Mouse (Mus musculus) stomach, postnatal 0 days (tissue): Measurements from ENCODE around the gene Lipc. TPM values are rescaled to one million over a fixed set of nuclear protein-coding genes. Genes with fewer than 3 reads are reported as not detected.
A peak's percentile ranks its signal among the peaks of the same experiment; 100 is the strongest.
"Not testable (repeated sequence)": the region's sequence is repeated elsewhere in the genome, so short reads cannot be mapped to it uniquely, and the experiment has no call there.

Source experiments
- ATAC-seq: fragments of 200-750 bp; cut with Nextera tagmentation; 2 replicates; pipeline ENCODE4 v1.8.0; 2017; ENCODE audit not compliant: low FRiP score, low TSS enrichment
- DNase-seq: peaks from one replicate; pipeline ENCODE4 v3.0.0-alpha.2; 2016; ENCODE audit warnings: low spot score
- H3K27ac ChIP-seq: fragments of 300-500 bp; sonication (generic); replicated peaks from 2 replicates; pipeline ENCODE4 v1.5.1; 2014; ENCODE audit warnings: mild to moderate bottlenecking, control low read depth
- H3K27me3 ChIP-seq: fragments of 300-500 bp; sonication (generic); 2 replicates; pipeline ENCODE4 v1.6.1; 2014; ENCODE audit warnings: low read length; ENCODE audit not compliant: control insufficient read depth, insufficient read depth
- H3K36me3 ChIP-seq: fragments of 300-500 bp; sonication (generic); 2 replicates; pipeline ENCODE4 v1.6.1; 2014; ENCODE audit warnings: low read length, mixed read lengths; ENCODE audit not compliant: control insufficient read depth, insufficient read depth
- H3K4me1 ChIP-seq: fragments of 300-500 bp; sonication (generic); replicated peaks from 2 replicates; pipeline ENCODE4 v1.6.1; 2014; ENCODE audit warnings: antibody characterized with exemption; ENCODE audit not compliant: control insufficient read depth, insufficient read depth
- H3K4me2 ChIP-seq: fragments of 300-500 bp; sonication (generic); replicated peaks from 2 replicates; pipeline ENCODE4 v1.6.1; 2014; ENCODE audit warnings: low read depth, mild to moderate bottlenecking, control low read depth, moderate library complexity
- H3K4me3 ChIP-seq: fragments of 300-500 bp; sonication (generic); 2 replicates; pipeline ENCODE4 v1.5.1; 2014; ENCODE audit warnings: low read depth, low read length, control low read depth
- H3K9ac ChIP-seq: fragments of 300-500 bp; sonication (generic); 2 replicates; pipeline ENCODE4 v1.6.1; 2014; ENCODE audit warnings: mild to moderate bottlenecking, low read length, control low read depth, mixed read lengths
- H3K9me3 ChIP-seq: fragments of 300-500 bp; sonication (generic); 2 replicates; pipeline ENCODE4 v1.6.1; 2016; ENCODE audit warnings: low read length; ENCODE audit not compliant: control insufficient read depth
- CTCF ChIP-seq: IDR thresholded peaks from 2 replicates; pipeline ENCODE4 v1.5.1; 2016; ENCODE audit warnings: antibody characterized with exemption, low read depth, mild to moderate bottlenecking, moderate library complexity
- EP300 ChIP-seq: optimal IDR thresholded peaks from 2 replicates; pipeline ENCODE3; 2016; ENCODE audit warnings: antibody characterized with exemption
- WGBS: fragments of 180-500 bp; shearing (Covaris S2); extraction: QIAGEN DNeasy Blood & Tissue Kit; methylation state at CpG from one replicate; pipeline ENCODE4 v1.1.7; 2014; 5-methylcytosine and 5-hydroxymethylcytosine counted together
- polyA plus RNA-seq: library from polyadenylated mRNA; unstranded; fragments of >200 nt; fragmentation: Nextera tagmentation; extraction: Ambion mirVana; gene quantifications from 2 replicates; pipeline ENCODE4 v1.2.1, GENCODE M21; 2015

Gene Lipc
- polyA plus RNA-seq, 1 experiment from 2014 or later, result 1.2 TPM

DNA sequence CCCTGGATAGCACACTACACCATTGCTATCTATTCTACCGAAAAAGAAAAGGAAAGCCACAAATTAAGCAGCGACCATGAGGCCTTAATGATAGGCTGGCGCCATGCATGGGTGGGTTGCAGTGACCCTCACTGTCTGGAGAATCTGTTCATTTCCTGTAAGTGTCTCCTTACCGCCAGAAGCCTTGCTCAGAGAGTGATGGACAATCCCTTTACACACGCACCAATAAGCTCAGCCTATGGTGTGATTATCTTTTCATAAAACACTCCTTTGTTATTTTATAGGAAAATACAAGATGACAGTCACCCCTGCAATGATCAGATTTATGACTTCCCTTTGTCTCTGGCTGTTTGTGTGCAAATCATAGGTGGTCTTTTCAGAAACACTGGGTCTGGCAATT is 92.8 kb downstream of the Lipc start:
- DNase-seq (no peak), ATAC-seq (no peak)
- WGBS, result 73% methylated on average over 5 of the region's 5 CpGs
- no peak overlapping the region for H3K4me2 ChIP-seq
- H3K27ac ChIP-seq, result no peak overlapping the region
- H3K9ac ChIP-seq, result no peak overlapping the region
- H3K27me3 ChIP-seq, result no peaks in the 10 kb centered on the region
- no peaks in the 10 kb centered on the region for H3K36me3 ChIP-seq
- 0 out of 2 replicates have a peak, but pooled peaks cover 2% of the 10 kb centered on the region for H3K4me1 ChIP-seq
- no peaks in the 10 kb centered on the region for H3K9me3 ChIP-seq
- TF ChIP-seq CTCF (no peak), EP300 (no peak)
- H3K4me3 ChIP-seq, result no peak overlapping the region

DNA sequence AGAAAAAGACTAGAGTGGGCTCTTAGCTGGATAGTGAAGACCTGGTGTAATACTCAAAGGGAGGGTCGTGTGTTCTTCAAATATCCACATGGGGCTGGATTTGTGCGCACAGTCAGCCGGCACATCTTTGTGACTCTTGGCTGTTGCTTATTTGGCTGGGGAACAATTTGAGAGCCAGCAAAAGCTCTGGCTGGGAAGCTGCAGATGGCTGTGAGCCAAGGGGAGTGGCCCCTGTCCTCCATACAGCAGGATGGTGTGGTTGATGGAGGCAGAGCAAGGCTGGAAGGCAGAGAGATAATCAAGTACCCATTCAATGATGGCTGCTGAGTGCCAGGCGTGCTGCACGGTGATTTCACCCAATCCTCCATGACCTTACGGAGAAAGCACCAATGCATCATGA is 96.2 kb downstream of the Lipc start:
- peak overlapping the region; percentile 45 for H3K27ac ChIP-seq
- H3K9me3 ChIP-seq, result no peaks in the 10 kb centered on the region
- WGBS, result 52% methylated on average over 6 of the region's 6 CpGs
- H3K27me3 ChIP-seq, result no peaks in the 10 kb centered on the region
- no peaks in the 10 kb centered on the region for H3K36me3 ChIP-seq
- DNase-seq, result peak; percentile 53
- H3K4me1 ChIP-seq, result no peaks in the 10 kb centered on the region
- H3K4me2 ChIP-seq, result no peak overlapping the region
- peak; percentile 32; the same call in 1 of the 2 replicates for ATAC-seq
- H3K4me3 ChIP-seq, result no peak overlapping the region
- H3K9ac ChIP-seq, result no peak overlapping the region
- TF ChIP-seq CTCF (no peak), EP300 (no peak)

GRCm38 (mm10) chr9:70854950-70855349 is 97.1 kb downstream of the Lipc start:
- Histone ChIP-seq H3K36me3 (no peaks in the 10 kb centered on the region), H3K27ac (peak overlapping the region; percentile 9), H3K4me2 (no peak overlapping the region), H3K9me3 (no peaks in the 10 kb centered on the region), H3K27me3 (no peaks in the 10 kb centered on the region), H3K9ac (no peak overlapping the region), H3K4me1 (no peaks in the 10 kb centered on the region), H3K4me3 (no peak overlapping the region)
- 64% methylated on average over 6 of the region's 6 CpGs for WGBS
- TF ChIP-seq CTCF (no peak), EP300 (no peak)
- peak; percentile 34 for ATAC-seq
- no peak for DNase-seq

- H3K9me3 ChIP-seq, H3K4me1 ChIP-seq, H3K4me2 ChIP-seq, ATAC-seq, DNase-seq, H3K27me3 ChIP-seq, H3K9ac ChIP-seq, H3K36me3 ChIP-seq, H3K4me3 ChIP-seq, H3K27ac ChIP-seq: not testable (repeated sequence)
- 85% methylated on average over 15 of the region's 15 CpGs for WGBS
These were observed 98.9 kb downstream of the Lipc start for GRCm38 (mm10) chr9:70853081-70853480.

- WGBS, result 59% methylated on average over 3 of the region's 3 CpGs
- Histone ChIP-seq H3K9me3 (no peaks in the 10 kb centered on the region), H3K4me1 (0 out of 2 replicates have a peak, but pooled peaks cover 4% of the 10 kb centered on the region), H3K4me3 (no peak overlapping the region), H3K9ac (no peak overlapping the region), H3K27me3 (no peaks in the 10 kb centered on the region), H3K36me3 (no peaks in the 10 kb centered on the region), H3K27ac (no peak overlapping the region), H3K4me2 (no peak overlapping the region)
- ATAC-seq (no peak), DNase-seq (no peak)
- no peak for TF ChIP-seq EP300
- no peak for TF ChIP-seq CTCF
These were observed 100.5 kb downstream of the Lipc start for GRCm38 (mm10) chr9:70851533-70851932.

DNA sequence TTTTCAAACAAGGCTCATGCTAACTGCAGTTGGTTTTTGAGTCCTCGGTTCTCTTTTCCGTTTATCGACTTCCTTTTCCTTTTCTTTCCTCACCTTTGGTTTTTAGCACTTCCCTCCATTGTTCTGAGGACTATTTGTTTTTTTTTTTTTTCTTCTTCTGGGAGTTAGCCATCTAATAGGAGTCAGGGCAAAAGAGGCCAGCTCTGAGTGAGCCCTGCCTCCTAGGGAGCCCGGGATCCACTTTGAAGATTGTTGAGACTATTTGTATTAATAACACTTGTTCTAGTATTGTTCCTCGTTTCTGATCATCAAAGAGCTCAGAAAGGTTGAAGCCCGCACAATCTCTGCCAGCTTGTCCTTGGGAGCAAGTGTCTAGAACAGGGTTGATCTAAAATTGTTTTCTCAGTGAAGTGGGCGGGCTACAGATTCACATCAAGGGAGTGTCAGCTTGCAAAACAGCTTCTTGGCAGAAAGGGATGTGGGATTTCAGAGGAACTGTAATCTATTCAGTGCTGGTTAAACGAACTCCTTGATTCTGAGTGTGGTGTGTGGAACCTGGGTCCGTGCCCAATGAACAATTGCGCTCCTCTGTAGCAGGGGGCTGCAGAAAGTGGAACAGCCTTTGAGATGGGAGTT is 103.8 kb downstream of the Lipc start:
- H3K4me3 ChIP-seq, result no peak overlapping the region
- H3K9ac ChIP-seq, result no peak overlapping the region

More for the DNA sequence above, 103.8 kb downstream of the Lipc start:
- peak overlapping the region; percentile 26; the same call in 1 of the 2 replicates for H3K4me2 ChIP-seq
- 0 out of 2 replicates have a peak, but pooled peaks cover 4% of the 10 kb centered on the region for H3K4me1 ChIP-seq
- H3K27ac ChIP-seq, result peak overlapping the region; percentile 61
- no peaks in the 10 kb centered on the region for H3K27me3 ChIP-seq
- H3K9me3 ChIP-seq, result no peaks in the 10 kb centered on the region
- 32% methylated on average over 10 of the region's 10 CpGs for WGBS
- no peaks in the 10 kb centered on the region for H3K36me3 ChIP-seq
- DNase-seq, result peak; percentile 42
- TF ChIP-seq CTCF (no peak), EP300 (no peak)
- peak; percentile 22; the same call in 1 of the 2 replicates for ATAC-seq
